Comparison of ENCODE assay signal across 7 mouse cellular contexts in the genomic region with DNA sequence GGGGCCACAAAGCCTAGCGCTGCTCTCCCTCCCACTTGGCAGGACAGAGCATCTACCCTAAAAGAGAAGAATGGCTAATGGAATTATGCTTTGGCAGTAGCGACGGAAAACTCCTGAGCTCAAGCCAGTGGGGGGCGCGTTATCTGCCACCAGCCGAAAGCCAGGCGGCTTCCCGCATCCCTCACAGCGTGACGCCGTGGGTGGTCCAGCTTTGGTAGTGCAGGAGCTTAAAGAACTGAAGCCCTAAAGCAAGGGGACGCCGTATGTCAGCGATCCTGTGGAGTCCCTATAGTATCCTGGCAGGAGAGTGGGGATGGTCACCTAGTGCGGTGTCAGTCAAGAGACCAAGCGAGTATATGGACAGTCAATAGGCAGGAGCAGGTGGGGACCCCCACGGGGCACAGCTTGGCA.
DNase-seq lines count a peak whose midpoint lies in the region; ATAC-seq lines count a peak whose summit lies in the region.

No protein-coding gene starts in this region.

- peak overlapping the region; percentile 65 for H3K4me2 ChIP-seq in hindbrain, embryonic 12.5 days (replicated peaks)

- ATAC-seq in common myeloid progenitor, adult 5-6 weeks (replicated peaks; ENCODE audit: low read depth, poor library complexity, severe bottlenecking): peak; percentile 69
- ATAC-seq in hindbrain, embryonic 12.5 days (ENCODE audit: low FRiP score): peak; percentile 71
- peak; percentile 76 for ATAC-seq in megakaryocyte progenitor cell, adult 5-6 weeks (replicated peaks; ENCODE audit: poor library complexity)

- H3K4me1 ChIP-seq in hindbrain, embryonic 12.5 days: peaks cover 17% of the 10 kb centered on the region

- DNase-seq in adrenal gland, postnatal 25 days: peak; percentile 40
- DNase-seq in frontal cortex, postnatal 36 days (ENCODE audit: low spot score in 2 of 2): peak; percentile 66 to 77
- DNase-seq in left cerebral cortex, postnatal 10 days (ENCODE audit: extremely low spot score in 1 of 2, low spot score in 2 of 2): peak; percentile 62 to 86
- DNase-seq in right cerebral cortex, postnatal 10 days (ENCODE audit: low spot score in 2 of 2): peak; percentile 81 to 86

- peak overlapping the region; percentile 31 for H3K4me3 ChIP-seq in hindbrain, embryonic 12.5 days

- peaks cover 19% of the 10 kb centered on the region for H3K27me3 ChIP-seq in hindbrain, embryonic 12.5 days

- no peaks in the 10 kb centered on the region for H3K9me3 ChIP-seq in hindbrain, embryonic 12.5 days (replicated peaks)

- H3K36me3 ChIP-seq in hindbrain, embryonic 12.5 days: peaks cover 6% of the 10 kb centered on the region

- intact Hi-C loops in left cerebral cortex, postnatal 10 days (cut with DNase I): no loop called here

- 1% methylated on average over 17 of the region's 17 CpGs for WGBS in hindbrain, embryonic 12.5 days

- H3K9ac ChIP-seq in hindbrain, embryonic 12.5 days: peak overlapping the region; percentile 47

- no peak overlapping the region for H3K27ac ChIP-seq in hindbrain, embryonic 12.5 days
